Mouse (Mus musculus) fat pad, adult 2 months (tissue): ENCODE results near the gene Nek7.

Experiments used
- DNase-seq: peaks from one replicate; pipeline ENCODE4 v3.0.0-alpha.2; 2011; ENCODE audit warnings: low read depth, low spot score; ENCODE audit errors: extremely low read depth

The Nek7 gene

GRCm38 (mm10) chr1:138619996-138620461 lies at the start of gene Nek7:
Nek7 (minus strand) TSS chr1:138620141.
- no peak for DNase-seq

GRCm38 (mm10) chr1:138662342-138662741 lies 42.4 kb upstream of the Nek7 start:
- DNase-seq, result no peak

- DNase-seq, result no peak
These were observed 34.3 kb upstream of the Nek7 start for GRCm38 (mm10) chr1:138654212-138654611.

GRCm38 (mm10) chr1:138644991-138645390 lies 25.1 kb upstream of the Nek7 start:
- DNase-seq, result peak; percentile 84

GRCm38 (mm10) chr1:138643306-138643830 lies 23.4 kb upstream of the Nek7 start:
- no peak for DNase-seq

- DNase-seq, result no peak
These were observed 21.1 kb upstream of the Nek7 start for GRCm38 (mm10) chr1:138640934-138641461.

- no peak for DNase-seq
These were observed 17.9 kb upstream of the Nek7 start for GRCm38 (mm10) chr1:138637850-138638249.

GRCm38 (mm10) chr1:138634561-138634960 lies 14.6 kb upstream of the Nek7 start:
- no peak for DNase-seq

- DNase-seq, result no peak
These were observed 9.0 kb upstream of the Nek7 start for GRCm38 (mm10) chr1:138628919-138629318.

- no peak for DNase-seq
These were observed 8.5 kb upstream of the Nek7 start for GRCm38 (mm10) chr1:138628486-138628885.

GRCm38 (mm10) chr1:138627804-138628203 lies 7.9 kb upstream of the Nek7 start:
- DNase-seq, result no peak

GRCm38 (mm10) chr1:138626288-138626687 lies 6.3 kb upstream of the Nek7 start:
- no peak for DNase-seq

GRCm38 (mm10) chr1:138623870-138624269 lies 3.9 kb upstream of the Nek7 start:
- peak; percentile 69 for DNase-seq

GRCm38 (mm10) chr1:138622831-138623230 lies 2.9 kb upstream of the Nek7 start:
- no peak for DNase-seq

GRCm38 (mm10) chr1:138622431-138622830 lies 2.5 kb upstream of the Nek7 start:
- peak; percentile 86 for DNase-seq

- peak; percentile 74 for DNase-seq
These were observed 598 bp downstream of the Nek7 start for GRCm38 (mm10) chr1:138619114-138619971.

GRCm38 (mm10) chr1:138618012-138618354 lies 2.0 kb downstream of the Nek7 start:
- no peak for DNase-seq

- DNase-seq, result no peak
These were observed 2.5 kb downstream of the Nek7 start for GRCm38 (mm10) chr1:138617279-138618011.

GRCm38 (mm10) chr1:138615388-138615787 lies 4.6 kb downstream of the Nek7 start:
- no peak for DNase-seq

GRCm38 (mm10) chr1:138614552-138615287 lies 5.2 kb downstream of the Nek7 start:
- no peak for DNase-seq

- DNase-seq, result no peak
These were observed 7.8 kb downstream of the Nek7 start for GRCm38 (mm10) chr1:138612177-138612576.
